Mouse (Mus musculus) spleen, adult 2 months (tissue): ENCODE data around the gene Pmf1. TPM values are rescaled to one million over a fixed set of nuclear protein-coding genes. Genes with fewer than 3 reads are reported as not detected.

Experiments
- DNase-seq, 2 experiments: peaks; one replicate each; pipeline versions ENCODE4 v3.0.0 to v3.0.0-alpha.2; 2012 to 2021; ENCODE audit warnings: low spot score in 2 of 2, low read depth in 1 of 2
- H3K27ac ChIP-seq: fragments of 200-500 bp; 2 replicates; pipeline ENCODE4 v1.5.1; 2012; ENCODE audit warnings: low read length, inconsistent platforms; ENCODE audit not compliant: insufficient read depth
- H3K27me3 ChIP-seq: fragments of 200-500 bp; 2 replicates; pipeline ENCODE4 v1.6.1; 2012; ENCODE audit warnings: mild to moderate bottlenecking, moderate library complexity, low read length, inconsistent platforms; ENCODE audit not compliant: control insufficient read depth, insufficient read depth
- H3K36me3 ChIP-seq: fragments of 200-500 bp; 2 replicates; pipeline ENCODE4 v1.6.1; 2012; ENCODE audit warnings: mild to moderate bottlenecking, low read length, inconsistent platforms; ENCODE audit not compliant: control insufficient read depth, insufficient read depth
- H3K4me1 ChIP-seq: fragments of 200-500 bp; 2 replicates; pipeline ENCODE4 v1.6.1; 2011; ENCODE audit warnings: inconsistent platforms; ENCODE audit not compliant: control insufficient read depth, insufficient read depth, insufficient read length
- H3K4me3 ChIP-seq: fragments of 200-500 bp; 2 replicates; pipeline ENCODE4 v1.5.1; 2011; ENCODE audit warnings: mild to moderate bottlenecking, inconsistent platforms; ENCODE audit not compliant: insufficient read depth, insufficient read length; ENCODE audit errors: extremely low read depth
- CTCF ChIP-seq: fragments of 200-500 bp; IDR thresholded peaks from 2 replicates; pipeline ENCODE4 v1.5.1; 2011; ENCODE audit warnings: mild to moderate bottlenecking, inconsistent platforms; ENCODE audit not compliant: insufficient read depth, insufficient read length, insufficient replicate concordance; ENCODE audit errors: extremely low read depth
- POLR2A ChIP-seq: fragments of 200-500 bp; IDR thresholded peaks from 2 replicates; pipeline ENCODE4 v1.6.1; 2011; ENCODE audit warnings: low read depth, low read length, inconsistent platforms
- WGBS: fragments of 180-500 bp; shearing (Covaris S2); methylation state at CpG from one replicate; pipeline ENCODE4 v1.1.7; 2018; 5-methylcytosine and 5-hydroxymethylcytosine counted together
- polyA plus RNA-seq: library from polyadenylated mRNA; depleted of rRNA; stranded (reverse); fragments of >200 nt; gene quantifications from 2 replicates; pipeline ENCODE4 v1.2.3, GENCODE M21; 2012

The Pmf1 gene
- polyA plus RNA-seq, 1 experiment: 67.6 TPM

- Histone ChIP-seq H3K36me3 (no peaks in the 10 kb centered on the region), H3K4me3 (no peak overlapping the region), H3K27ac (no peak overlapping the region), H3K27me3 (no peaks in the 10 kb centered on the region), H3K4me1 (peaks cover 5% of the 10 kb centered on the region; the same call in 1 of the 2 replicates)
- TF ChIP-seq CTCF: peak; percentile 78; the same call in 1 of the 2 replicates
- no peak for TF ChIP-seq POLR2A
- peak; percentile 52 to 72 for DNase-seq
- 1% methylated on average over 2 of the region's 2 CpGs for WGBS
Observed at GRCm38 (mm10) chr3:88407090-88407489, 3.0 kb downstream of the Pmf1 start.

- DNase-seq: no peak
- Histone ChIP-seq H3K4me3 (no peak overlapping the region), H3K27ac (no peak overlapping the region), H3K27me3 (no peaks in the 10 kb centered on the region), H3K36me3 (no peaks in the 10 kb centered on the region), H3K4me1 (peaks cover 4% of the 10 kb centered on the region; the same call in 1 of the 2 replicates)
- WGBS: 85% methylated on average over 10 of the region's 10 CpGs
- TF ChIP-seq CTCF (no peak), POLR2A (no peak)
Observed at GRCm38 (mm10) chr3:88403522-88404230, 6.5 kb downstream of the Pmf1 start.

- no peak overlapping the region for H3K27ac ChIP-seq
- no peak for DNase-seq
- WGBS: 83% methylated on average over 2 of the region's 2 CpGs
- H3K4me1 ChIP-seq: peaks cover 17% of the 10 kb centered on the region; the same call in 1 of the 2 replicates
- TF ChIP-seq POLR2A (no peak), CTCF (no peak)
- no peak overlapping the region for H3K4me3 ChIP-seq
- H3K27me3 ChIP-seq: no peaks in the 10 kb centered on the region
- peaks cover 4% of the 10 kb centered on the region for H3K36me3 ChIP-seq
Observed at GRCm38 (mm10) chr3:88398666-88399065, 11.5 kb downstream of the Pmf1 start.

- DNase-seq: peak in 1 of 2 experiments; percentile 26
- WGBS: 44% methylated on average over 8 of the region's 8 CpGs
- Histone ChIP-seq H3K27ac (peak overlapping the region; percentile 87), H3K36me3 (peaks cover 4% of the 10 kb centered on the region), H3K27me3 (no peaks in the 10 kb centered on the region), H3K4me3 (peak overlapping the region; percentile 56), H3K4me1 (peaks cover 14% of the 10 kb centered on the region; the same call in 1 of the 2 replicates)
- TF ChIP-seq POLR2A (no peak), CTCF (no peak)
Observed at GRCm38 (mm10) chr3:88395742-88396141, 14.4 kb downstream of the Pmf1 start.

- TF ChIP-seq CTCF (no peak), POLR2A (no peak)
- no peaks in the 10 kb centered on the region for H3K27me3 ChIP-seq
- H3K27ac ChIP-seq: peak overlapping the region; percentile 87
- peaks cover 14% of the 10 kb centered on the region; the same call in 1 of the 2 replicates for H3K4me1 ChIP-seq
- WGBS: 49% methylated on average over 6 of the region's 6 CpGs
- H3K36me3 ChIP-seq: peaks cover 4% of the 10 kb centered on the region
- DNase-seq: peak; percentile 61 to 76
- peak overlapping the region; percentile 56 for H3K4me3 ChIP-seq
Observed at GRCm38 (mm10) chr3:88395288-88395687, 14.8 kb downstream of the Pmf1 start.

GRCm38 (mm10) chr3:88393776-88394375, 16.3 kb downstream of the Pmf1 start:
- WGBS: 69% methylated on average over 9 of the region's 9 CpGs
- H3K27ac ChIP-seq: peak overlapping the region; percentile 61; the same call in 1 of the 2 replicates
- DNase-seq: no peak
- peaks cover 14% of the 10 kb centered on the region; the same call in 1 of the 2 replicates for H3K4me1 ChIP-seq
- no peaks in the 10 kb centered on the region for H3K27me3 ChIP-seq
- H3K36me3 ChIP-seq: peaks cover 6% of the 10 kb centered on the region
- H3K4me3 ChIP-seq: no peak overlapping the region
- TF ChIP-seq CTCF (no peak), POLR2A (no peak)
